ENCODE assay signal across 12 mouse cellular contexts in the genomic region with DNA sequence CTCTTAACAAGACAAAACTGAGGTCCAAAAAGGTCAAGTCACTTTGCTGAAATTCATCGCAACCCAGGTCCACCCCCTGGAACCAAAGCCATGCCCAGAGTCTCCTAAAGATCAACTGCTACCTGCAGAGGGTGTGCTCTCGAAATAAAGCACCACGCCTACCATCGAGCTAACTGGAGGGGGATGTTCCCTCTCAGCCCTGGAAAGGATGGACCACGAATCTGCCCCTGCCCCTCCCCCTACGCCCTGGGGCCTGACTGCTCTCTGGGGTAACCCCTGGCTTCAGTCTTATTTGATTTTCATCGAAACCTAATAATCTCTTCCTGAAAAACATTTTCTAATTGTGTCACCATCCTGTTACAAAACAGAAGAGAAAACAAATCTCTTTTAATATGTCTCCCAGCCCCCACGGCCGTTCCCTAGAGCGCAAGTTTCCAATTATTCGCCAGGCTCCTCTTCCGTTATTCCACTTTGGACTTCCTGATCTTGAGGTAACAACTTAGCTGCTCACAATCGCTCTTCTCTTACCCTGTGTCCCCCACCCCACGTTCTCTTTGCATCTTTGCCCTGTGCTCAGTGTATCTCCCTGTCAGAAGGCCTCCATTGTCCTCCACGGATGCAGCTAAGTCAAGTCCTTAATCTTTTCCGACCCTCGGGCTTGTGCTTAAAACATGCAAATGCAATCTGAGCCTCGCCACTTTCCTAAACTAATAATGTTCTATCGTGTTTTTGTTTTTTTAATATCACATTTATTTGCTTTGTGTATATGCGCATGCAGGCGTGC.
DNase-seq lines count a peak whose midpoint lies in the region; ATAC-seq lines count a peak whose summit lies in the region.
"Had no signal": no experiment of that assay in that cellular context is flagged by ENCODE, and none has a peak within 500 bp of the region (broad histone marks: within the 10 kb centered on the region; RNA-seq: fewer than 3 reads in every experiment).

No protein-coding gene starts in this region.

- H3K9ac ChIP-seq in heart, embryonic 13.5 days, result no peak overlapping the region
- H3K9ac ChIP-seq in embryonic facial prominence, embryonic 12.5 days, result no peak overlapping the region
- no peak overlapping the region for H3K9ac ChIP-seq in hindbrain, embryonic 12.5 days
- no peak overlapping the region for H3K9ac ChIP-seq in midbrain, embryonic 15.5 days
- H3K9ac ChIP-seq: heart, embryonic 12.5 days; kidney, embryonic 15.5 days; liver, embryonic 15.5 days had no signal

- no peak for ATAC-seq in heart, embryonic 13.5 days (ENCODE audit: extremely low read depth, insufficient number of reproducible peaks, low FRiP score, low TSS enrichment)
- no peak for ATAC-seq in embryonic facial prominence, embryonic 12.5 days (ENCODE audit: insufficient number of reproducible peaks, insufficient read depth, low FRiP score, low TSS enrichment)
- peak; percentile 43; the same call in 1 of the 2 replicates for ATAC-seq in hindbrain, embryonic 12.5 days (ENCODE audit: low FRiP score)
- peak; percentile 57 for ATAC-seq in midbrain, embryonic 15.5 days (replicated peaks)

- no peak for DNase-seq in heart, adult 8-10 months (ENCODE audit: low spot score)
- DNase-seq in cerebellum, adult 18-20 months, result no peak
- DNase-seq in layer of hippocampus, adult 9-11 months, result no peak
- no peak for DNase-seq in cerebellum, postnatal 14 days
- DNase-seq: cerebellum, adult 8-10 months had no signal

- 39% methylated on average over 21 of the region's 21 CpGs for WGBS in heart, embryonic 13.5 days
- WGBS in embryonic facial prominence, embryonic 12.5 days, result 14% methylated on average over 21 of the region's 21 CpGs
- WGBS in hindbrain, embryonic 12.5 days, result 39% methylated on average over 21 of the region's 21 CpGs
- WGBS in midbrain, embryonic 15.5 days, result 27% methylated on average over 21 of the region's 21 CpGs

- H3K27ac ChIP-seq in heart, embryonic 13.5 days (replicated peaks), result no peak overlapping the region
- no peak overlapping the region for H3K27ac ChIP-seq in embryonic facial prominence, embryonic 12.5 days
- H3K27ac ChIP-seq in hindbrain, embryonic 12.5 days, result peak overlapping the region; percentile 23; the same call in 1 of the 2 replicates
- peak overlapping the region; percentile 16 for H3K27ac ChIP-seq in midbrain, embryonic 15.5 days
- H3K27ac ChIP-seq: kidney, embryonic 15.5 days; liver, embryonic 15.5 days had no signal

- no peaks in the 10 kb centered on the region for H3K36me3 ChIP-seq in heart, embryonic 13.5 days
- no peaks in the 10 kb centered on the region for H3K36me3 ChIP-seq in embryonic facial prominence, embryonic 12.5 days
- no peaks in the 10 kb centered on the region for H3K36me3 ChIP-seq in hindbrain, embryonic 12.5 days
- H3K36me3 ChIP-seq in midbrain, embryonic 15.5 days (replicated peaks), result no peaks in the 10 kb centered on the region
- H3K36me3 ChIP-seq: heart, embryonic 12.5 days; kidney, embryonic 15.5 days; liver, embryonic 15.5 days had no signal

- no peaks in the 10 kb centered on the region for H3K9me3 ChIP-seq in heart, embryonic 13.5 days
- no peaks in the 10 kb centered on the region for H3K9me3 ChIP-seq in embryonic facial prominence, embryonic 12.5 days
- H3K9me3 ChIP-seq in hindbrain, embryonic 12.5 days (replicated peaks), result no peaks in the 10 kb centered on the region
- no peaks in the 10 kb centered on the region for H3K9me3 ChIP-seq in midbrain, embryonic 15.5 days
- H3K9me3 ChIP-seq: heart, embryonic 12.5 days; kidney, embryonic 15.5 days; liver, embryonic 15.5 days had no signal

- no peaks in the 10 kb centered on the region for H3K4me1 ChIP-seq in heart, embryonic 13.5 days
- H3K4me1 ChIP-seq in embryonic facial prominence, embryonic 12.5 days, result 0 out of 2 replicates have a peak, but pooled peaks cover 4% of the 10 kb centered on the region
- H3K4me1 ChIP-seq in hindbrain, embryonic 12.5 days, result peaks cover 24% of the 10 kb centered on the region
- peaks cover 32% of the 10 kb centered on the region for H3K4me1 ChIP-seq in midbrain, embryonic 15.5 days
- H3K4me1 ChIP-seq: heart, embryonic 12.5 days; kidney, embryonic 15.5 days; liver, embryonic 15.5 days had no signal

- H3K4me3 ChIP-seq in heart, embryonic 13.5 days, result no peak overlapping the region
- no peak overlapping the region for H3K4me3 ChIP-seq in embryonic facial prominence, embryonic 12.5 days
- H3K4me3 ChIP-seq in hindbrain, embryonic 12.5 days, result no peak overlapping the region
- H3K4me3 ChIP-seq in midbrain, embryonic 15.5 days, result no peak overlapping the region
- H3K4me3 ChIP-seq: heart, embryonic 12.5 days; kidney, embryonic 15.5 days; liver, embryonic 15.5 days had no signal

- H3K27me3 ChIP-seq in heart, embryonic 13.5 days (replicated peaks), result no peaks in the 10 kb centered on the region
- H3K27me3 ChIP-seq in embryonic facial prominence, embryonic 12.5 days, result no peaks in the 10 kb centered on the region
- H3K27me3 ChIP-seq in hindbrain, embryonic 12.5 days, result no peaks in the 10 kb centered on the region
- H3K27me3 ChIP-seq in midbrain, embryonic 15.5 days (replicated peaks), result no peaks in the 10 kb centered on the region
- H3K27me3 ChIP-seq: heart, embryonic 12.5 days; kidney, embryonic 15.5 days; liver, embryonic 15.5 days had no signal

- H3K4me2 ChIP-seq in heart, embryonic 13.5 days, result 0 out of 2 replicates have a peak overlapping the region, but pooled peaks have one; percentile 18
- H3K4me2 ChIP-seq in embryonic facial prominence, embryonic 12.5 days (replicated peaks), result peak overlapping the region; percentile 34
- H3K4me2 ChIP-seq in hindbrain, embryonic 12.5 days (replicated peaks), result peak overlapping the region; percentile 19; the same call in 1 of the 2 replicates
- no peak overlapping the region for H3K4me2 ChIP-seq in midbrain, embryonic 15.5 days
- H3K4me2 ChIP-seq: heart, embryonic 12.5 days; kidney, embryonic 15.5 days; liver, embryonic 15.5 days had no signal

Comparison
In these comparisons a context has a peak if more than half of its experiments do, and no peak if none do; other contexts are left out.
1. ATAC-seq: peak in hindbrain, embryonic 12.5 days (single experiment) and midbrain, embryonic 15.5 days (single experiment); none in heart, embryonic 13.5 days (single experiment) and embryonic facial prominence, embryonic 12.5 days (single experiment).
2. H3K27ac ChIP-seq: peak in hindbrain, embryonic 12.5 days (single experiment) and midbrain, embryonic 15.5 days (single experiment); none in heart, embryonic 13.5 days (single experiment) and embryonic facial prominence, embryonic 12.5 days (single experiment).